Mouse (Mus musculus): ENCODE data around the gene Tead4. TPM values are rescaled to one million over a fixed set of nuclear protein-coding genes. Genes with fewer than 3 reads are reported as not detected.
A peak's percentile ranks its signal among the peaks of the same experiment; 100 is the strongest.
"Not testable (repeated sequence)": the region's sequence is repeated elsewhere in the genome, so short reads cannot be mapped to it uniquely, and the experiment has no call there.

Gene Tead4
- polyA plus RNA-seq, 1 experiment from 2014 or later: 5.5 TPM

- not testable (repeated sequence) for H3K4me1 ChIP-seq (replicated peaks; ENCODE audit: control insufficient read depth, insufficient read depth, low read length); H3K4me2 ChIP-seq (ENCODE audit: low read depth, low read length); H3K27ac ChIP-seq (ENCODE audit: low read length); H3K9me3 ChIP-seq (ENCODE audit: control insufficient read depth, low read length); H3K27me3 ChIP-seq (ENCODE audit: control insufficient read depth, insufficient read depth, low read depth, low read length); H3K36me3 ChIP-seq (ENCODE audit: control insufficient read depth, insufficient read depth, low read length); H3K4me3 ChIP-seq (ENCODE audit: low read length); H3K9ac ChIP-seq (ENCODE audit: low read length)
- WGBS: 85% methylated on average over 1 of the region's 1 CpGs
- ATAC-seq (ENCODE audit: low read depth): peak; percentile 47; the same call in 1 of the 2 replicates
These were observed 91.4 kb downstream of the Tead4 start for GRCm38 (mm10) chr6:128209199-128209598.

GRCm38 (mm10) chr6:128208491-128209170, 92.0 kb downstream of the Tead4 start:
- H3K4me1 ChIP-seq (replicated peaks; ENCODE audit: control insufficient read depth, insufficient read depth, low read length): no peaks in the 10 kb centered on the region
- no peaks in the 10 kb centered on the region for H3K36me3 ChIP-seq (ENCODE audit: control insufficient read depth, insufficient read depth, low read length)
- no peak overlapping the region for H3K4me3 ChIP-seq (ENCODE audit: low read length)
- no peaks in the 10 kb centered on the region for H3K9me3 ChIP-seq (ENCODE audit: control insufficient read depth, low read length)
- H3K27me3 ChIP-seq (ENCODE audit: control insufficient read depth, insufficient read depth, low read depth, low read length): no peaks in the 10 kb centered on the region
- no peak overlapping the region for H3K9ac ChIP-seq (ENCODE audit: low read length)
- H3K27ac ChIP-seq (ENCODE audit: low read length): peak overlapping the region; percentile 65
- WGBS: 66% methylated on average over 8 of the region's 8 CpGs
- no peak overlapping the region for H3K4me2 ChIP-seq (ENCODE audit: low read depth, low read length)
- ATAC-seq (ENCODE audit: low read depth): peak; percentile 83

- Histone ChIP-seq H3K36me3 (ENCODE audit: control insufficient read depth, insufficient read depth, low read length) (no peaks in the 10 kb centered on the region), H3K4me2 (ENCODE audit: low read depth, low read length) (no peak overlapping the region), H3K27me3 (ENCODE audit: control insufficient read depth, insufficient read depth, low read depth, low read length) (no peaks in the 10 kb centered on the region), H3K9ac (ENCODE audit: low read length) (no peak overlapping the region), H3K9me3 (ENCODE audit: control insufficient read depth, low read length) (no peaks in the 10 kb centered on the region), H3K4me1 (replicated peaks; ENCODE audit: control insufficient read depth, insufficient read depth, low read length) (peaks cover 2% of the 10 kb centered on the region; the same call in 1 of the 2 replicates), H3K27ac (ENCODE audit: low read length) (no peak overlapping the region), H3K4me3 (ENCODE audit: low read length) (no peak overlapping the region)
- WGBS: 74% methylated on average over 1 of the region's 1 CpGs
- no peak for ATAC-seq (ENCODE audit: low read depth)
These were observed 97.1 kb downstream of the Tead4 start for GRCm38 (mm10) chr6:128203557-128203956.

- Histone ChIP-seq H3K4me3 (ENCODE audit: low read length) (peak overlapping the region; percentile 70), H3K9ac (ENCODE audit: low read length) (peak overlapping the region; percentile 53), H3K9me3 (ENCODE audit: control insufficient read depth, low read length) (no peaks in the 10 kb centered on the region), H3K27ac (ENCODE audit: low read length) (peak overlapping the region; percentile 62; the same call in 1 of the 2 replicates), H3K36me3 (ENCODE audit: control insufficient read depth, insufficient read depth, low read length) (no peaks in the 10 kb centered on the region), H3K4me1 (replicated peaks; ENCODE audit: control insufficient read depth, insufficient read depth, low read length) (peaks cover 2% of the 10 kb centered on the region; the same call in 1 of the 2 replicates), H3K27me3 (ENCODE audit: control insufficient read depth, insufficient read depth, low read depth, low read length) (no peaks in the 10 kb centered on the region), H3K4me2 (ENCODE audit: low read depth, low read length) (peak overlapping the region; percentile 80)
- WGBS: 1% methylated on average over 20 of the region's 20 CpGs
- peak; percentile 24 for ATAC-seq (ENCODE audit: low read depth)
These were observed 99.6 kb downstream of the Tead4 start for GRCm38 (mm10) chr6:128200847-128201640.

- peak overlapping the region; percentile 70 for H3K9ac ChIP-seq (ENCODE audit: low read length)
- ATAC-seq (ENCODE audit: low read depth): peak; percentile 100
- H3K4me3 ChIP-seq (ENCODE audit: low read length): peak overlapping the region; percentile 70
- H3K4me1 ChIP-seq (replicated peaks; ENCODE audit: control insufficient read depth, insufficient read depth, low read length): peaks cover 2% of the 10 kb centered on the region; the same call in 1 of the 2 replicates
- peak overlapping the region; percentile 98 for H3K4me2 ChIP-seq (ENCODE audit: low read depth, low read length)
- WGBS: under 1% methylated on average over 54 of the region's 54 CpGs
- H3K27ac ChIP-seq (ENCODE audit: low read length): no peak overlapping the region
- no peaks in the 10 kb centered on the region for H3K9me3 ChIP-seq (ENCODE audit: control insufficient read depth, low read length)
- H3K27me3 ChIP-seq (ENCODE audit: control insufficient read depth, insufficient read depth, low read depth, low read length): no peaks in the 10 kb centered on the region
- no peaks in the 10 kb centered on the region for H3K36me3 ChIP-seq (ENCODE audit: control insufficient read depth, insufficient read depth, low read length)
These were observed 100.3 kb downstream of the Tead4 start for GRCm38 (mm10) chr6:128200116-128200846.

- H3K4me1 ChIP-seq (replicated peaks; ENCODE audit: control insufficient read depth, insufficient read depth, low read length): peaks cover 6% of the 10 kb centered on the region
- no peak overlapping the region for H3K4me3 ChIP-seq (ENCODE audit: low read length)
- WGBS: 22% methylated on average over 2 of the region's 2 CpGs
- no peaks in the 10 kb centered on the region for H3K36me3 ChIP-seq (ENCODE audit: control insufficient read depth, insufficient read depth, low read length)
- ATAC-seq (ENCODE audit: low read depth): 0 out of 2 replicates have a peak, but pooled peaks have one; percentile 20
- H3K27me3 ChIP-seq (ENCODE audit: control insufficient read depth, insufficient read depth, low read depth, low read length): no peaks in the 10 kb centered on the region
- no peak overlapping the region for H3K4me2 ChIP-seq (ENCODE audit: low read depth, low read length)
- no peak overlapping the region for H3K27ac ChIP-seq (ENCODE audit: low read length)
- H3K9me3 ChIP-seq (ENCODE audit: control insufficient read depth, low read length): no peaks in the 10 kb centered on the region
- no peak overlapping the region for H3K9ac ChIP-seq (ENCODE audit: low read length)
These were observed 117.1 kb downstream of the Tead4 start for GRCm38 (mm10) chr6:128183521-128183920.

- no peaks in the 10 kb centered on the region for H3K9me3 ChIP-seq (ENCODE audit: control insufficient read depth, low read length)
- no peak overlapping the region for H3K9ac ChIP-seq (ENCODE audit: low read length)
- H3K27ac ChIP-seq (ENCODE audit: low read length): no peak overlapping the region
- WGBS: 35% methylated on average over 5 of the region's 5 CpGs
- no peak; the same call in 1 of the 2 replicates for ATAC-seq (ENCODE audit: low read depth)
- no peaks in the 10 kb centered on the region for H3K27me3 ChIP-seq (ENCODE audit: control insufficient read depth, insufficient read depth, low read depth, low read length)
- no peaks in the 10 kb centered on the region for H3K36me3 ChIP-seq (ENCODE audit: control insufficient read depth, insufficient read depth, low read length)
- peaks cover 6% of the 10 kb centered on the region for H3K4me1 ChIP-seq (replicated peaks; ENCODE audit: control insufficient read depth, insufficient read depth, low read length)
- no peak overlapping the region for H3K4me3 ChIP-seq (ENCODE audit: low read length)
- H3K4me2 ChIP-seq (ENCODE audit: low read depth, low read length): no peak overlapping the region
These were observed 119.4 kb downstream of the Tead4 start for GRCm38 (mm10) chr6:128181176-128181575.

- Histone ChIP-seq H3K4me1 (replicated peaks; ENCODE audit: control insufficient read depth, insufficient read depth, low read length) (peaks cover 6% of the 10 kb centered on the region), H3K27ac (ENCODE audit: low read length) (no peak overlapping the region), H3K9me3 (ENCODE audit: control insufficient read depth, low read length) (no peaks in the 10 kb centered on the region), H3K4me3 (ENCODE audit: low read length) (no peak overlapping the region), H3K36me3 (ENCODE audit: control insufficient read depth, insufficient read depth, low read length) (no peaks in the 10 kb centered on the region), H3K9ac (ENCODE audit: low read length) (no peak overlapping the region), H3K27me3 (ENCODE audit: control insufficient read depth, insufficient read depth, low read depth, low read length) (no peaks in the 10 kb centered on the region), H3K4me2 (ENCODE audit: low read depth, low read length) (no peak overlapping the region)
- 95% methylated on average over 1 of the region's 1 CpGs for WGBS
- no peak for ATAC-seq (ENCODE audit: low read depth)
These were observed 121.0 kb downstream of the Tead4 start for GRCm38 (mm10) chr6:128179651-128180050.

- H3K9ac ChIP-seq (ENCODE audit: low read length): no peak overlapping the region
- H3K4me3 ChIP-seq (ENCODE audit: low read length): no peak overlapping the region
- H3K27me3 ChIP-seq (ENCODE audit: control insufficient read depth, insufficient read depth, low read depth, low read length): no peaks in the 10 kb centered on the region
- no peak overlapping the region for H3K4me2 ChIP-seq (ENCODE audit: low read depth, low read length)
- peaks cover 6% of the 10 kb centered on the region for H3K4me1 ChIP-seq (replicated peaks; ENCODE audit: control insufficient read depth, insufficient read depth, low read length)
- no peak for ATAC-seq (ENCODE audit: low read depth)
- H3K36me3 ChIP-seq (ENCODE audit: control insufficient read depth, insufficient read depth, low read length): no peaks in the 10 kb centered on the region
- 74% methylated on average over 5 of the region's 5 CpGs for WGBS
- H3K9me3 ChIP-seq (ENCODE audit: control insufficient read depth, low read length): no peaks in the 10 kb centered on the region
- no peak overlapping the region for H3K27ac ChIP-seq (ENCODE audit: low read length)
These were observed 121.4 kb downstream of the Tead4 start for GRCm38 (mm10) chr6:128179247-128179646.
